Comparison of ENCODE assay signal across 21 mouse cellular contexts in genomic region chr11:50355395-50355794, GRCm38 (mm10). TPM values are rescaled to one million over a fixed set of nuclear protein-coding genes. Genes with fewer than 3 reads are reported as not detected.
DNase-seq lines count a peak whose midpoint lies in the region; ATAC-seq and TF ChIP-seq lines count a peak whose summit lies in the region.
"Had no signal": no experiment of that assay in that cellular context is flagged by ENCODE, and none has a peak within 500 bp of the region (broad histone marks: within the 10 kb centered on the region; RNA-seq: fewer than 3 reads in every experiment).

No protein-coding gene starts in this region.

- no peak overlapping the region for H3K4me2 ChIP-seq in intestine, embryonic 14.5 days (ENCODE audit: low read length)
- no peak overlapping the region for H3K4me2 ChIP-seq in intestine, embryonic 16.5 days (ENCODE audit: low read depth, low read length)
- H3K4me2 ChIP-seq in lung, postnatal 0 days (replicated peaks; ENCODE audit: low read depth, low read length) = no peak overlapping the region
- H3K4me2 ChIP-seq in liver, embryonic 14.5 days (ENCODE audit: low read depth) = no peak overlapping the region
- H3K4me2 ChIP-seq: forebrain, embryonic 15.5 days; heart, embryonic 12.5 days; limb, embryonic 12.5 days; midbrain, embryonic 13.5 days had no signal

- H3K36me3 ChIP-seq in intestine, embryonic 14.5 days (ENCODE audit: control insufficient read depth, insufficient read depth, low read length) = no peaks in the 10 kb centered on the region
- no peaks in the 10 kb centered on the region for H3K36me3 ChIP-seq in intestine, embryonic 16.5 days (ENCODE audit: control insufficient read depth, insufficient read depth, low read length)
- H3K36me3 ChIP-seq in lung, postnatal 0 days (ENCODE audit: insufficient read depth, low read length) = no peaks in the 10 kb centered on the region
- no peaks in the 10 kb centered on the region for H3K36me3 ChIP-seq in liver, embryonic 14.5 days (replicated peaks; ENCODE audit: control insufficient read depth, insufficient read depth, low read depth)
- H3K36me3 ChIP-seq: embryonic facial prominence, embryonic 10.5 days; forebrain, embryonic 15.5 days; heart, embryonic 12.5 days; limb, embryonic 12.5 days; midbrain, embryonic 13.5 days had no signal

- ATAC-seq in intestine, embryonic 14.5 days (replicated peaks; ENCODE audit: low FRiP score, low TSS enrichment, low read depth) = no peak
- ATAC-seq in intestine, embryonic 16.5 days = no peak
- no peak for ATAC-seq in lung, postnatal 0 days
- peak; percentile 55 for ATAC-seq in liver, embryonic 14.5 days (ENCODE audit: insufficient read depth)
- ATAC-seq: forebrain, embryonic 15.5 days; hindbrain, embryonic 16.5 days; midbrain, embryonic 13.5 days had no signal

- no peaks in the 10 kb centered on the region for H3K9me3 ChIP-seq in intestine, embryonic 14.5 days (ENCODE audit: control insufficient read depth, low read length)
- H3K9me3 ChIP-seq in intestine, embryonic 16.5 days (ENCODE audit: control insufficient read depth, low read length) = no peaks in the 10 kb centered on the region
- H3K9me3 ChIP-seq in lung, postnatal 0 days (ENCODE audit: low read length) = no peaks in the 10 kb centered on the region
- no peaks in the 10 kb centered on the region for H3K9me3 ChIP-seq in liver, embryonic 14.5 days (ENCODE audit: control insufficient read depth, low read length)
- H3K9me3 ChIP-seq: embryonic facial prominence, embryonic 10.5 days; forebrain, embryonic 15.5 days; limb, embryonic 12.5 days; midbrain, embryonic 13.5 days had no signal

- H3K4me3 ChIP-seq in intestine, embryonic 14.5 days (ENCODE audit: low read depth, low read length) = no peak overlapping the region
- no peak overlapping the region for H3K4me3 ChIP-seq in intestine, embryonic 16.5 days (ENCODE audit: low read length)
- H3K4me3 ChIP-seq in lung, postnatal 0 days (ENCODE audit: low read depth, low read length) = no peak overlapping the region
- no peak overlapping the region for H3K4me3 ChIP-seq in liver, embryonic 14.5 days (ENCODE audit: insufficient read depth in 1 of 2, low read depth in 2 of 2, low read length in 2 of 2)
- H3K4me3 ChIP-seq: embryonic facial prominence, embryonic 10.5 days; forebrain, embryonic 15.5 days; heart, embryonic 12.5 days; left cerebral cortex, adult 2 months; limb, embryonic 12.5 days; midbrain, embryonic 13.5 days had no signal

- no peak overlapping the region for H3K9ac ChIP-seq in intestine, embryonic 14.5 days (ENCODE audit: low read length)
- no peak overlapping the region for H3K9ac ChIP-seq in intestine, embryonic 16.5 days (ENCODE audit: low read depth, low read length)
- H3K9ac ChIP-seq in lung, postnatal 0 days (replicated peaks; ENCODE audit: low read depth) = no peak overlapping the region
- H3K9ac ChIP-seq in liver, embryonic 14.5 days (replicated peaks) = no peak overlapping the region
- H3K9ac ChIP-seq: forebrain, embryonic 15.5 days; heart, embryonic 12.5 days; limb, embryonic 12.5 days; midbrain, embryonic 13.5 days had no signal

- H3K4me1 ChIP-seq in intestine, embryonic 14.5 days (replicated peaks; ENCODE audit: control insufficient read depth, insufficient read depth, low read length) = no peaks in the 10 kb centered on the region
- H3K4me1 ChIP-seq in intestine, embryonic 16.5 days (ENCODE audit: control insufficient read depth, insufficient read depth, low read length) = 0 out of 2 replicates have a peak, but pooled peaks cover 4% of the 10 kb centered on the region
- no peaks in the 10 kb centered on the region for H3K4me1 ChIP-seq in lung, postnatal 0 days (ENCODE audit: insufficient read depth, low read depth, low read length)
- peaks cover 2 to 7% of the 10 kb centered on the region in 2 experiments; a peak in 2 of 4 replicates for H3K4me1 ChIP-seq in liver, embryonic 14.5 days (replicated peaks; ENCODE audit: control insufficient read depth in 2 of 2, insufficient read depth in 2 of 2, low read length in 1 of 2)

- no peak for DNase-seq in intestine, embryonic 14.5 days (ENCODE audit: low spot score)
- DNase-seq in lung, postnatal 25 days (ENCODE audit: low spot score) = peak; percentile 9
- DNase-seq in lung, postnatal 0 days (ENCODE audit: low spot score) = no peak
- DNase-seq in liver, embryonic 14.5 days (ENCODE audit: low read depth in 3 of 3, low spot score in 3 of 3) = no peak
- peak; percentile 72 for DNase-seq in yolk sac, embryonic 10.5 days (ENCODE audit: low spot score)
- DNase-seq in layer of hippocampus, adult 9-10 months (ENCODE audit: low spot score) = no peak
- no peak for DNase-seq in spleen, postnatal 4 days (ENCODE audit: low spot score in 2 of 2)
- DNase-seq: adrenal gland, adult 2 months; cerebellum, adult 18-20 months; cerebellum, postnatal 36 days; right cerebral cortex, postnatal 25 days; thymus, postnatal 36 days had no signal

- H3K27me3 ChIP-seq in intestine, embryonic 14.5 days (replicated peaks; ENCODE audit: control insufficient read depth, insufficient read depth, low read length) = no peaks in the 10 kb centered on the region
- no peaks in the 10 kb centered on the region for H3K27me3 ChIP-seq in intestine, embryonic 16.5 days (replicated peaks; ENCODE audit: control insufficient read depth, insufficient read depth, low read length)
- no peaks in the 10 kb centered on the region; the same call in 1 of the 2 replicates for H3K27me3 ChIP-seq in lung, postnatal 0 days (replicated peaks; ENCODE audit: insufficient read depth, low read length)
- peaks cover 11% of the 10 kb centered on the region for H3K27me3 ChIP-seq in liver, embryonic 14.5 days (ENCODE audit: control insufficient read depth, insufficient read depth, low read length)
- H3K27me3 ChIP-seq: forebrain, embryonic 15.5 days had no signal

- peak overlapping the region; percentile 13; the same call in 1 of the 2 replicates for H3K27ac ChIP-seq in intestine, embryonic 14.5 days (ENCODE audit: low read depth)
- no peak overlapping the region for H3K27ac ChIP-seq in intestine, embryonic 16.5 days (ENCODE audit: low read length)
- no peak overlapping the region for H3K27ac ChIP-seq in lung, postnatal 0 days (ENCODE audit: low read length)
- no peak overlapping the region for H3K27ac ChIP-seq in liver, embryonic 14.5 days
- H3K27ac ChIP-seq: embryonic facial prominence, embryonic 10.5 days; forebrain, embryonic 15.5 days; left cerebral cortex, adult 2 months; limb, embryonic 12.5 days; midbrain, embryonic 13.5 days; stomach, postnatal 0 days had no signal

- TF ChIP-seq EP300 in lung, postnatal 0 days (IDR thresholded peaks at IDR 0.05) = no peak
- TF ChIP-seq EP300 in liver, embryonic 14.5 days (IDR thresholded peaks at IDR 0.05; ENCODE audit: low read depth) = no peak

- no peak for TF ChIP-seq CTCF in lung, postnatal 0 days (IDR thresholded peaks at IDR 0.05)
- no peak for TF ChIP-seq CTCF in liver, embryonic 14.5 days (IDR thresholded peaks at IDR 0.05; ENCODE audit: low read depth)

- 58% methylated on average over 1 of the region's 1 CpGs for WGBS in intestine, embryonic 14.5 days
- WGBS in intestine, embryonic 16.5 days = 44% methylated on average over 1 of the region's 1 CpGs
- 71% methylated on average over 1 of the region's 1 CpGs for WGBS in lung, postnatal 0 days
- WGBS in liver, embryonic 14.5 days (ENCODE audit: insufficient replicate concordance) = 7% methylated on average over 1 of the region's 1 CpGs

RNA-seq across cellular contexts. Expression of gene Cby3, which starts 1.1 kb away (rescaled TPM):
- 0.27 TPM in 2 replicates for polyA plus RNA-seq in intestine, embryonic 14.5 days (2014; fragmentation: Nextera tagmentation; extraction: Ambion mirVana)
- 0.20 and 0.21 TPM in 2 replicates for polyA plus RNA-seq in intestine, embryonic 16.5 days (2015; fragmentation: Nextera tagmentation; extraction: Ambion mirVana)
- polyA plus RNA-seq in lung, postnatal 0 days (2015; fragmentation: Nextera tagmentation; extraction: Ambion mirVana) = 0.40 and 0.53 TPM in 2 replicates
- polyA plus RNA-seq in liver, embryonic 14.5 days (2012; rRNA removed) = 0.08 TPM in 1 of 2 replicates, not detected in the other
- not detected in 2 replicates for polyA plus RNA-seq in liver, embryonic 14.5 days (2014; fragmentation: Nextera tagmentation; extraction: Ambion mirVana)
- polyA plus RNA-seq: adrenal gland, adult 2 months; limb, embryonic 12.5 days had no signal

RNA-seq across cellular contexts. Expression of gene Hnrnph1, which starts 21.4 kb away (rescaled TPM):
- polyA plus RNA-seq in intestine, embryonic 14.5 days (2014; fragmentation: Nextera tagmentation; extraction: Ambion mirVana) = 411 and 475 TPM in 2 replicates
- polyA plus RNA-seq in intestine, embryonic 16.5 days (2015; fragmentation: Nextera tagmentation; extraction: Ambion mirVana) = 243 and 262 TPM in 2 replicates
- polyA plus RNA-seq in lung, postnatal 0 days (2015; fragmentation: Nextera tagmentation; extraction: Ambion mirVana) = 154 and 172 TPM in 2 replicates
- 163 and 200 TPM in 2 replicates for polyA plus RNA-seq in liver, embryonic 14.5 days (2012; rRNA removed)
- 101 and 120 TPM in 2 replicates for polyA plus RNA-seq in liver, embryonic 14.5 days (2014; fragmentation: Nextera tagmentation; extraction: Ambion mirVana)

RNA-seq across cellular contexts. Expression of gene Canx, which starts 29.9 kb away (rescaled TPM):
- polyA plus RNA-seq in intestine, embryonic 14.5 days (2014; fragmentation: Nextera tagmentation; extraction: Ambion mirVana) = 246 and 259 TPM in 2 replicates
- polyA plus RNA-seq in intestine, embryonic 16.5 days (2015; fragmentation: Nextera tagmentation; extraction: Ambion mirVana) = 347 and 362 TPM in 2 replicates
- polyA plus RNA-seq in lung, postnatal 0 days (2015; fragmentation: Nextera tagmentation; extraction: Ambion mirVana) = 168 and 186 TPM in 2 replicates
- polyA plus RNA-seq in liver, embryonic 14.5 days (2012; rRNA removed) = 55.3 and 91.6 TPM in 2 replicates
- polyA plus RNA-seq in liver, embryonic 14.5 days (2014; fragmentation: Nextera tagmentation; extraction: Ambion mirVana) = 136 and 143 TPM in 2 replicates

Comparison
In these comparisons a context has a peak if more than half of its experiments do, and no peak if none do; other contexts are left out.
1. DNase-seq: peak in lung, postnatal 25 days (single experiment) and yolk sac, embryonic 10.5 days (single experiment); none in intestine, embryonic 14.5 days (single experiment), lung, postnatal 0 days (single experiment), liver, embryonic 14.5 days (0 of 3), layer of hippocampus, adult 9-10 months (single experiment) and spleen, postnatal 4 days (0 of 2).